Mouse (Mus musculus) 3134 (cell line): ENCODE results near the gene Btbd18.

Experiments used
- DNase-seq: peaks from one replicate; pipeline ENCODE4 v3.0.0-alpha.2; 2011; ENCODE audit warnings: low spot score; ENCODE audit not compliant: insufficient read length; ENCODE audit errors: extremely low read depth

Gene Btbd18

GRCm38 (mm10) chr2:84658806-84659205 lies at the start of gene Btbd18:
Gene Btbd18, plus strand, starts transcription at chr2:84659079.
- DNase-seq: no peak

- DNase-seq: no peak
These were observed 46.1 kb upstream of the Btbd18 start for GRCm38 (mm10) chr2:84612764-84613163.

DNA sequence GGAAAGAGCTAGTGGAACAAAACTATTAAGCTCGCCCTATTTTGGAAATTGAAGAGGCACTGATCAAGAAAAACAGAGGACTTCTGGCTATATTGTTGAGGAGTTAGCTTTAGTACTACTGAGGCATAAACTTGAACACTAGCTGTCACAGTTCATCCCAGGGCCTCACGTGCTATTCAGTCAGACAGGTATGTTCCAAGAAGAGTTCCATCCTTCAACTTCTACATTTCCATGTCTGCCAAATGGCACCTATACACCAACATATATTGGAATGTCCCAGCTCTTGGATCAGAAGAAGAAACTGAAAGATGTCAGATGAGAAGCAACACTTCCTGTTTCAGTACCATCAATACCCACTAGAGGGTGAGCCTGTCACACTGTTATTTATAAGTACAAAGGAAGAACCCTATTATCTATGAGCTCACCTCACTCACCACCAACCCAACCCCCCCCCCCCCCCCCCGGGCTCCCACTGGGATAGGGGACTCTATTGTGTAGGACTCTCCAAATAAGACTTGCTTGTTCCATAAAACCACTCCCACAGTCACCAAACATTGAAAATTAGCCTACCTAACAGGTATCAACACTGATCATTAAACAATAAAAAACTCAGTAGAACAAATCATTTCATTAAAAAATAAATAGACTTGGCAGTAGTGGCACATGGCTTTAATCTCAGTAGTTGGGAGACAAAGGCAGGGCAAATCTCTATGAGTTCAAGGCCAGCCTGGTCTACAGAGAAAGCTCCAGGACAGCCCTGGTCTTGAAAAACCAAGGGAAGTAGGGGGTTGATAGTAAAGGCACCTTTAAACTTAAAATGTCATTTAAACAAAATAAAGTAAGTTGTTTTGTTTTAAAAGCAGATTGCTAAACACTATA lies 41.0 kb upstream of the Btbd18 start:
- no peak for DNase-seq

- DNase-seq: no peak
These were observed 40.0 kb upstream of the Btbd18 start for GRCm38 (mm10) chr2:84618914-84619313.

- no peak for DNase-seq
These were observed 39.1 kb upstream of the Btbd18 start for GRCm38 (mm10) chr2:84619646-84620340.

GRCm38 (mm10) chr2:84622668-84623067 lies 36.2 kb upstream of the Btbd18 start:
- DNase-seq: no peak

GRCm38 (mm10) chr2:84623428-84624119 lies 35.3 kb upstream of the Btbd18 start:
- DNase-seq: no peak

DNA sequence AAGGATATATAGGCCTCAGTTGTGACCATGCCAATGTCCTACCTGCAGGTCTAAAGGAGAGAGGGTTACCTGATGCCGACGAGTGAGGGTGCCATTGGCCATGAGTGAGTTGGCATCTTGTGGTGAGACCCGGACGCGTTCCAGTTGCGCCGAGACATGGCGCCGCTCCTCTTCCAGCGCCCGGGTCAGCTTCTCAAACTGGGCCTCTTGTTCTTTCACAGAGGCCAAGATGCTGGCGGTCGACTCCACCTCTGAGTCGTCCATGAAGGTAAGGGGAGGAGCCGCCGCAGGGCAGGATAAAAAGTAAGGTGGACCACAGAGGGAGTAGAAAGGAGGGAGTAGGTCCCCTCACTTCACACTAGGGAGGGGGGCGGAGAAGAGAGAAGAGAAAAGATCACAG lies 34.7 kb upstream of the Btbd18 start:
- no peak for DNase-seq

- DNase-seq: no peak
These were observed 32.4 kb upstream of the Btbd18 start for GRCm38 (mm10) chr2:84626366-84626975.

GRCm38 (mm10) chr2:84627036-84627435 lies 31.8 kb upstream of the Btbd18 start:
- no peak for DNase-seq

DNA sequence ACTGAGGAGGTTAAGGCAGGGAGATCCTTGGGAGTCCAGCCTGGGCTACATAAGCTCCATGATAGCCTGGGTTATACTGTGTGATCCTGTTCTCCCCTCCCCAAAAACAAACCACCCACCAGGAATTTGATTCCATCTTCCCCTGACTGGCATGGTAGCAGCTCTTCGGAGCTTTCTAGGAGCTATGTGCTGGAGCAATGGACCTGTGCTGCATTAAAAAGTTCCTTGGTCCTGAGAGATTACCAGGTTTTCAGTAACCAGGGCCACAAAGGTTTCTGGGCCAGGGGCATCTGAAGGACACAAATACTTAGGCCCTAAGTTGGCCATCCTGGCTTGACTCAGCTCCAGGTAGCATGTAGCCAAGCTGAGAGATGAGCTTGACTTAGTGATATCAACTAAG lies 26.9 kb upstream of the Btbd18 start:
- DNase-seq: no peak

DNA sequence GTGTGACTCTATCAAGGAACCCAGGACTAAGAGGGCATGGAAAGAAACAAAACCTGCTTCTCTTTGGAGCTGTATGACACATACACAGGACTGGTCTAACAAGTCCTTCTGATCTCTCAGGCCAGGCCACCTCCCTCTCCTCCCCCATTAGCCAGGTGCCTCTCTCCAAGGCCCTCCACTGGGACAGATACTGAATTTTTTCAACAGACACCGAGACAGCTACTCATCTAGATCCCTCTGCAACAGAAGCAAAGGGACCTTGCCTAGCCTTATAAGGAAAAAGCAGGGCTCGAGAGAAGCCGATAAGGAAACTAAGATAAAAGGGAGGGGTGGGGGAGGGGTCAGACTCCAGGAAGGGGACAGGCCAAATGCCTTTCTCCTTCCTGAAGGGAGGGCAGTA lies 25.9 kb upstream of the Btbd18 start:
- no peak for DNase-seq

GRCm38 (mm10) chr2:84634006-84634405 lies 24.9 kb upstream of the Btbd18 start:
- peak; percentile 28 for DNase-seq

DNA sequence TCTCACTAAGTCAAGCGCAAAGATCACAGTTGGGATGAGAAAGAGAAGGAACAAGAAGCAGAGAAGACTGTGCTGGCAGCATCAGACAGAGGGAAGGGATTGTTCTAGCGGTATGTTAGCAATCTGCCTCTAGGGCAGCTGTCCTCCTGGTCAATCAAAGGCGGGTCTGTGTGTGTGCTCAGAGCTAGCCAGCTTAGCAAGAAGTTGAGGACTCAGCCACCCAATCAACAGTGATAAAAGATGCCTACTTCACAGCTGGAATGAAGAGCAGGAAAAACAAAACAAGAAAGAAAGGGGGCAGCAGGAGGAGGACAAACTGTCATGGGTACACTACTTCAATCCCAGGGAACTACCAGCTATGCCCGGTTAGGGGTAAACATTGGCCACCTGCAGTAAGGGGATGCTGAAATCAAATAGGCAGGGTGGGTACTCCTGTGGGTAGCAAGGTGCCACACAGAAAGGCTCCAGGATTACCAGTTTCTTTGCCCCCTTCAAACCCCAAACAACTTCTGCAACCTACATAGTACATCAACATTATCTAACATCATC lies 23.9 kb upstream of the Btbd18 start:
- DNase-seq: no peak

DNA sequence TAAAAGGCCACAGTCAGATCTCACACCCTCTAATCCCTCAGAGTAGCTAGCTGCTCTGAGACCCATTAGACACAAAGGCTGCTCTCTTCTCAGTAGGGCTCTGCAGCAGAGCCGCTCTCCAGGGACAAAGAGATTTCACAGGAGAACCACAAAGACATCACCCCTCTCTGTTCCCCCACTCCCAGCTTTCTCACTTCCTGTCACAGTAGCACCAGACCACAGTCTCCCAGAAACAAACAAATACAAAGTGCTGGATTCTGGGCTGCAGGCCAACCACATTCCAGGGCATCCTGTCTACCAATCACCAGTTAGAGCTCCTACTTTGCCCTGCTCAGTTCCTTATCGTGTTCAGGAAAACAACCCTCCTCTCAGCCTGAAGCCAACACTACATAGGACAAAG lies 23.3 kb upstream of the Btbd18 start:
- DNase-seq: peak; percentile 76

- DNase-seq: no peak
These were observed 22.6 kb upstream of the Btbd18 start for GRCm38 (mm10) chr2:84636231-84636741.

GRCm38 (mm10) chr2:84637452-84638165 lies 21.3 kb upstream of the Btbd18 start:
- no peak for DNase-seq

DNA sequence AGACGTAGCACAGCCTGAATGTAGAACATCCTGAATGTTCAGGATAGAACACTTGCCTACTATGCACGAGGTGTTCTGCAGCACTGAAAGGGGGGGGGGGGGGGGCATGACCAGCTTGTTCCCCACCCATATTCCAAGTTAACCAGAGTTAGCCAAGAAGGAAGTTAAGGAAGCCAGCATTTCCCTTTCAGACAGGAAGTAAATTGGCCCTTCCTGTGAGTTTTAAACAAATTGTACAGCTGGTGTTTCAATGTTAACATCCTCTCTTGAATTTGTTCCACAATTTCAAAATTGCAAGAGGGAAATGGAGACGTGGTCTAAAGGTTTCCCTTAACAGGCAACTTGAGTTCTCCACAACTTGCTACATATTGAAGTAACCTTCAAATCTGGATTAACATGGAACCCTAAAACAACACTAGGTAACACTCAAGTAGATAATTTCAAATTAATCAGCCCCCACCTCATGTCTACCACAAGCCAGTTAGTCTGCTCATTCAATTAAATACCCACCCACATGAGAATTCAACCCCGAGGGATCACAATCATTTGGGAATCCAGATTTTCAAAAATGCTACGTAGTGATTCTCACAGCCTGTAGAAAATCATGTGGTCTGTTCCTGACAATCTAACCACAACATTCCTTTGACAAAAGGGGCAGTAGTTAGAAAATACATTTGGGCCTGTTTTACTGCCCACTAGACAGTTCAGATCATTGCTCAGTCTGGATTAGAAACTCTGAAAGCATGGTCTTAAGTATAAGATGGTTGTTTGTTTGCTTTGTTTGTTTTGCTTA lies 20.3 kb upstream of the Btbd18 start:
- no peak for DNase-seq

GRCm38 (mm10) chr2:84640833-84641232 lies 18.0 kb upstream of the Btbd18 start:
- DNase-seq: no peak
